Mouse (Mus musculus): ENCODE data around the gene Ece2.

DNA sequence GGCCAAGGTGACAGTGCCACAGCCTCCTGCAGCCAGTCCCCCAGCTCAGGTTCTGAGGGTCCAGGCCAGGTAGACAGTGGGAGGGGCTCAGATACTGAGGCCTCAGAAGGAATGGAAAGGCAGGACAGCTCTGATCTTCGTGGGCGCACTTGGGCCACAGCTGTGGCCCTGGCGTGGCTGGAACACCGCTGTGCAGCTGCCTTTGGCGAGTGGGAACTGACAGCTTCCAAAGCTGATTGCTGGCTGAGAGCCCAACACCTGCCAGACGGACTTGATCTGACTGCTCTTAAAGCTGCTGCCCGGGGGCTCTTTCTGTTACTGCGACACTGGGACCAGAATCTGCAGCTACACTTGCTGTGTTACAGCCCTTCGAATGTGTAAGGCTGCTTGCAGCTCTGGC, 24.9 kb upstream of the Ece2 start:
- no peak for TF ChIP-seq TAL1 (IDR thresholded peaks at IDR 0.05; ENCODE audit: low read length)
- TF ChIP-seq GATA1 (IDR thresholded peaks at IDR 0.05; ENCODE audit: low read length) = no peak

Measured in erythroblast, embryonic 14.5 days (primary cell).